Mouse (Mus musculus) hindbrain, embryonic 10.5 days (tissue): ENCODE data around the gene Col12a1. TPM values are rescaled to one million over a fixed set of nuclear protein-coding genes. Genes with fewer than 3 reads are reported as not detected.
A peak's percentile ranks its signal among the peaks of the same experiment; 100 is the strongest.
"Not testable (repeated sequence)": the region's sequence is repeated elsewhere in the genome, so short reads cannot be mapped to it uniquely, and the experiment has no call there.

Source experiments
- DNase-seq: peaks from one replicate; pipeline ENCODE4 v3.0.0-alpha.2; 2017; ENCODE audit warnings: low spot score
- H3K27ac ChIP-seq: fragments of 300-500 bp; sonication (generic); 2 replicates; pipeline ENCODE4 v1.5.1; 2016; ENCODE audit warnings: mild to moderate bottlenecking, moderate library complexity
- H3K27me3 ChIP-seq: fragments of 300-500 bp; sonication (generic); 2 replicates; pipeline ENCODE4 v1.6.1; 2016; ENCODE audit warnings: mild to moderate bottlenecking; ENCODE audit not compliant: poor library complexity, insufficient read depth, severe bottlenecking
- H3K36me3 ChIP-seq: fragments of 300-500 bp; sonication (generic); 2 replicates; pipeline ENCODE4 v1.6.1; 2016; ENCODE audit warnings: mild to moderate bottlenecking, moderate library complexity
- H3K4me1 ChIP-seq: fragments of 300-500 bp; sonication (generic); replicated peaks from 2 replicates; pipeline ENCODE4 v1.6.1; 2016; ENCODE audit warnings: mild to moderate bottlenecking
- H3K4me3 ChIP-seq: fragments of 300-500 bp; sonication (generic); 2 replicates; pipeline ENCODE4 v1.5.1; 2016; ENCODE audit warnings: mild to moderate bottlenecking, moderate library complexity
- H3K9me3 ChIP-seq: fragments of 300-500 bp; sonication (generic); 2 replicates; pipeline ENCODE4 v1.6.1; 2016; ENCODE audit warnings: mild to moderate bottlenecking, moderate library complexity
- WGBS: fragments of 180-500 bp; shearing (Covaris S2); methylation state at CpG from one replicate; pipeline ENCODE4 v1.1.7; 2016; 5-methylcytosine and 5-hydroxymethylcytosine counted together
- polyA plus RNA-seq: library from polyadenylated mRNA; unstranded; fragments of >200 nt; fragmentation: Nextera tagmentation; extraction: Ambion mirVana; gene quantifications from 2 replicates; pipeline ENCODE4 v1.2.1, GENCODE M21; 2016

The Col12a1 gene
- polyA plus RNA-seq, 1 experiment from 2014 or later: 9.0 TPM

DNA sequence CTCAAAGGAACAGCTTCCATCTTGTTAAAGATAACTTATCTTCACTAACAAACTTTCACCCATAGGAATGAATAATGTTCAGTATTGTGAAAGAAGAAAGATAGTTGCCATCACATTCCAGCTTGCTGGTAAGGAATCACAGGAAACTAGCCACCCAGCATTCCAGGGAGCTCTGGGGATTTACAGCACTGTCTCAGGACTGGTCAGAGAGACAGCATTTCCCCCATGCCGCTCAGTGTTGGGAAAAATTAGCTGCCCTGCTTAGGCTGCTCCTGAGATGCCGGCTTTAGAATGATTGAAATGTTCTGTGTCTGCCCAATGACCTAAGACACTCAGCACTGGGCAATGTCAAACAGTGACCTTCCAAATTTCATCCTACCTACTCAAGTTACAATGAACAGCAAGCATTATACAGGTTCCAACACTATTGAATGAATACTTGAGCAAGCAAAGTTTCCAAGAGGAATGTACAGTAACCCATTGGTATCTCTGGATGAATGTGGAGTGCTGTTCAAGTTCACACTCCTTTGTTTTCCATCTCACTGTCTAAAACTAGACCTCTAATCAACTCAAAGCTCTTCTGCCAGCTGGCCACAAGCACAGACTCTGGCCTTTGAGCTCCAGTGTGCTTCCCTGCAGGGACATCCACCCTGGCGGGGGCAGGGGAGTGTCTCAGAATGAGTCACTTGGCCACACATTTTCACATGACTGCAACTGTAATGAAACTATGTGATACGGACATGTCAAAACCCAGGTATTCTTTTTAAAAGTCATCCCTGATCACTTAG lies 38.0 kb downstream of the Col12a1 start:
- WGBS: 59% methylated on average over 4 of the region's 4 CpGs
- Histone ChIP-seq H3K9me3 (no peaks in the 10 kb centered on the region), H3K36me3 (no peaks in the 10 kb centered on the region), H3K27me3 (no peaks in the 10 kb centered on the region), H3K27ac (no peak overlapping the region), H3K4me1 (peaks cover 6% of the 10 kb centered on the region; the same call in 1 of the 2 replicates), H3K4me3 (no peak overlapping the region)
- DNase-seq: no peak

DNA sequence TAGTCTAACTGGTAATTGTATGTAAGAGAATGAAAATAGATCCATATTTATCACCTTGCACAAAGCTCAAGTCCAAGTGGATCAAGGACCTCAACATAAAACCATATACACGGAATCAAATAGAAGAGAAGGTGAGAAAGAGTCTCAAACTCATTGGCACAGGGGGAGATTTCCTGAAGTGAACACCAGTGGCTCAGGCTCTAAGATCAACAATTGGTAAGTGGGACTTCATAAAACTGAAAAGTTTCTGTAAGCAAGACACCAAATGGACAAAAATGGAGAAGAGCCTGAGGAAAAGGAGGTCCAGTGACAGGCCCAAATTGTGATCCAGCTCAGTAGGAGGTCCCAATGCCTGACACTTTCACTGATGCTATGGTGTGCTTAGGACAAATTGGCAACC lies 49.8 kb downstream of the Col12a1 start:
- not testable (repeated sequence) for H3K4me1 ChIP-seq, DNase-seq, H3K27ac ChIP-seq, H3K36me3 ChIP-seq, H3K9me3 ChIP-seq, H3K27me3 ChIP-seq, H3K4me3 ChIP-seq
- WGBS: 89% methylated on average over 1 of the region's 1 CpGs

- H3K4me3 ChIP-seq: no peak overlapping the region
- H3K9me3 ChIP-seq: no peaks in the 10 kb centered on the region
- H3K4me1 ChIP-seq: no peaks in the 10 kb centered on the region
- no peaks in the 10 kb centered on the region for H3K27me3 ChIP-seq
- 91% methylated on average over 16 of the region's 16 CpGs for WGBS
- DNase-seq: no peak
- H3K36me3 ChIP-seq: no peaks in the 10 kb centered on the region
- H3K27ac ChIP-seq: no peak overlapping the region
Measured at GRCm38 (mm10) chr9:79653327-79654150, 65.1 kb downstream of the Col12a1 start.

DNA sequence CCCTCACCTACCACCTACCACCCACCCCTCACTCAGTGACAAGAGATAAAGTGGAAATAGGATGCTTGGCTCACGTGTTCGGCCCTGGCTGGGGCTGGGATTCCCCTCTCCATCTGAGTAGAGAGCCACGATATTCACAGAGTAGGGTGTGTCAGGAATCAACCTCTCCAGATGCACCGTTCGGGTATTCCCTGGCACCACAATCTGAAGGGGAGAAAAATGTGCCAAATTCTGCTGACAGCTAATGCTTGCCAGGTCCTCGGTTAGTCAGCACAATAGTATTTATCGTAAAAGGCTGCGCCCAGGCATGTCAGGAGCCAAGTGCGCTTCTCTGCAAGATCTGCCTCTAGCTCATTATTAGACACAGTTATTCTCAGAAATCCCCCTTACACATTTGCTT lies 70.0 kb downstream of the Col12a1 start:
- no peaks in the 10 kb centered on the region for H3K9me3 ChIP-seq
- H3K36me3 ChIP-seq: no peaks in the 10 kb centered on the region
- H3K4me3 ChIP-seq: no peak overlapping the region
- no peak for DNase-seq
- no peaks in the 10 kb centered on the region for H3K4me1 ChIP-seq
- H3K27me3 ChIP-seq: no peaks in the 10 kb centered on the region
- H3K27ac ChIP-seq: no peak overlapping the region
- 89% methylated on average over 9 of the region's 9 CpGs for WGBS

DNA sequence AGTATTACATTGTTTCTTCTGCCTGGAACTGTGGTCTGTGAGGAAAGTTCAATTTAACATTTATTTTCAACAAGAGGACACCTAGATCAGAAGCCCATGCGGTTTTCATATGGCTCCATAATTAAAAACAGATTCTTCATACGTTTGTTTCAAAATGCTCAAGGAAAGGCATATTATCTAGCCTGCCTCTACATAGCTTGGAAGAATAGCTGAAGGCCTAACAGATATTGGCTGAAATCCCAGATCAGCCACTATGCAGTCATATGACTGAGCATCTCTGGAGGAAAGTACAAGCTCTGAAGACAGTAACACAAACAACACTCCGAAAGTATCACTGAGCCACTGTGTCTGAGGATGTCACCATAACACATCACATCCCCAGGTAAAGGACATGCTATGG lies 72.9 kb downstream of the Col12a1 start:
- no peak overlapping the region for H3K4me3 ChIP-seq
- no peaks in the 10 kb centered on the region for H3K9me3 ChIP-seq
- no peak for DNase-seq
- H3K27me3 ChIP-seq: no peaks in the 10 kb centered on the region
- H3K27ac ChIP-seq: no peak overlapping the region
- H3K36me3 ChIP-seq: no peaks in the 10 kb centered on the region
- WGBS: 75% methylated on average over 3 of the region's 3 CpGs
- H3K4me1 ChIP-seq: no peaks in the 10 kb centered on the region

DNA sequence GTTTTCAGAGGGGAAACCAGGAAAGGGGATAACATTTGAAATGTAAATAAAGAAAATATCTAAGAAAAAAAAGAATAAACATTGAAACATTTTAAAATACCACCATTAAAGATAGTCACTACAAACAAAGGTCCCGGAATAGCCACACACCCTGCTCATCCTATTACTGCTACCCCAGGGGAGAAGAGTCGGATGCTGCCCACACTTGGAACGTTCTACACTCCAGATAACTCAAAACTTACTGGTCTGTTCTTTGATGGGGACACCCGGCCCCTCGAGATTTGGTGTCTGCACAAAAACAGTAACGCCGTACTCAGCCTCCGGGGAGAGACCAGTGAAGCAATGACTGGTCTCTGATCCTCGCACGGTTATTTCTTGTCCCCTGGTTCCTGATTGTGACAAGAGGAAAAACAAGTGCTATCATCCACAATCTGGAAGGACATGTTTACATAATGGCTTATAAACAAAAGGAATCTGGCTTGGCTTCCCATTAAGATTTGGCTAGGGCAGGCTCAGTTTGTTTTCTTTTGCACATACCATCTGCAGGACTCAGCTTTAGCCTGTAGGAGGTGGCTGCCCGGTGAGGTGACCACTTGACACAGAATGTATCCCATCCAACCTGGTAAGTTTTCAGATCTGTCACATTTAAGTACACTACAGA lies 79.1 kb downstream of the Col12a1 start:
- no peak for DNase-seq
- no peak overlapping the region for H3K27ac ChIP-seq
- 72% methylated on average over 11 of the region's 11 CpGs for WGBS
- no peak overlapping the region for H3K4me3 ChIP-seq
- no peaks in the 10 kb centered on the region for H3K9me3 ChIP-seq
- H3K27me3 ChIP-seq: no peaks in the 10 kb centered on the region
- H3K4me1 ChIP-seq: no peaks in the 10 kb centered on the region
- no peaks in the 10 kb centered on the region for H3K36me3 ChIP-seq

- no peaks in the 10 kb centered on the region for H3K27me3 ChIP-seq
- DNase-seq: no peak
- whole genome bisulfite sequencing: 84% methylated on average over 4 of the region's 4 CpGs
- H3K4me3 ChIP-seq: no peak overlapping the region
- H3K4me1 ChIP-seq: no peaks in the 10 kb centered on the region
- no peaks in the 10 kb centered on the region for H3K36me3 ChIP-seq
- H3K9me3 ChIP-seq: no peaks in the 10 kb centered on the region
- no peak overlapping the region for H3K27ac ChIP-seq
Measured at GRCm38 (mm10) chr9:79637879-79638278, 80.8 kb downstream of the Col12a1 start.

GRCm38 (mm10) chr9:79634076-79634475 lies 84.6 kb downstream of the Col12a1 start:
- Histone ChIP-seq H3K36me3 (no peaks in the 10 kb centered on the region), H3K9me3 (no peaks in the 10 kb centered on the region), H3K27me3 (no peaks in the 10 kb centered on the region), H3K4me3 (no peak overlapping the region), H3K4me1 (no peaks in the 10 kb centered on the region), H3K27ac (no peak overlapping the region)
- WGBS: 96% methylated on average over 1 of the region's 1 CpGs
- DNase-seq: no peak

GRCm38 (mm10) chr9:79631186-79631585 lies 87.4 kb downstream of the Col12a1 start:
- Histone ChIP-seq H3K9me3 (no peaks in the 10 kb centered on the region), H3K27me3 (no peaks in the 10 kb centered on the region), H3K4me1 (no peaks in the 10 kb centered on the region), H3K36me3 (no peaks in the 10 kb centered on the region), H3K4me3 (no peak overlapping the region), H3K27ac (no peak overlapping the region)
- no peak for DNase-seq
- WGBS: 93% methylated on average over 7 of the region's 7 CpGs

DNA sequence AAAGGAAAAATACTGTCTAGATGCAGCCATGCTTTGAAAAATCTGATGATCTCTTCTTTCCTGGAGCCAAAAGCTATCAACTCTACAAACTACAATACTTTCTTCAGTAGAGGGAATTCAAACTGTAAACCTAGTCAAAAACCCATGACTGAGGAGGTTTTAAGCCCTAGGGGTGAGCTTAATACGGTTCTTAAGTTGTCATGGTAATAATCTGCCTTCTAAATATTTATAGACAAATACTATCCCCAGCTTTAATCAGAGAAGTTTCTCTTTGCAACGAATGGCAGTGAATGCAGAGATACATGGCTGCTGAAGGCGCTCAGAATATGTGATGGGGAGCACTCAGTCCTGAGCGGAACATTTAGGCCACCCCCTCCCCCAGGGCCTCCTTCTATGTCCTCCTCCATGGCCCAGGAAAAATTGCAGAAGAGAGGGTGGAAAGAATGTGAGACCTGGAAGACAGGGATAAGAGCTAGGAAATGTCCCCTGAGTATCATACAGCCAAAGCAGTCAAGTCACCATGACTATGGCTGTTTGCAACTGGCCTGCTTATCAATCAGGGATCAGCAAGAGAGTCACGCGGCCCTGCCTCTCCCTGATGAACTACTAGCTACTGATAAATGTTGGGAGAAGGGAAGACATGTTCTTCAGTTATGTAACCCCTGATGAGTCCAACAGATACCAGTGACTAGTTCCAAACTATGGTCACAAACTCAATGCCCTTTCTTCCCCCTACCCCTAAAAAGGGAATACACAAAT lies 99.6 kb downstream of the Col12a1 start:
- no peaks in the 10 kb centered on the region for H3K9me3 ChIP-seq
- WGBS: 89% methylated on average over 6 of the region's 6 CpGs
- peaks cover 4% of the 10 kb centered on the region; the same call in 1 of the 2 replicates for H3K4me1 ChIP-seq
- H3K27ac ChIP-seq: no peak overlapping the region
- no peaks in the 10 kb centered on the region for H3K27me3 ChIP-seq
- H3K36me3 ChIP-seq: no peaks in the 10 kb centered on the region
- H3K4me3 ChIP-seq: no peak overlapping the region
- DNase-seq: no peak

GRCm38 (mm10) chr9:79617336-79617735 lies 101.3 kb downstream of the Col12a1 start:
- Histone ChIP-seq H3K4me1 (peaks cover 4% of the 10 kb centered on the region; the same call in 1 of the 2 replicates), H3K27ac (no peak overlapping the region), H3K27me3 (no peaks in the 10 kb centered on the region), H3K9me3 (no peaks in the 10 kb centered on the region), H3K36me3 (no peaks in the 10 kb centered on the region), H3K4me3 (no peak overlapping the region)
- 38% methylated on average over 3 of the region's 3 CpGs for whole genome bisulfite sequencing
- peak; percentile 16 for DNase-seq

DNA sequence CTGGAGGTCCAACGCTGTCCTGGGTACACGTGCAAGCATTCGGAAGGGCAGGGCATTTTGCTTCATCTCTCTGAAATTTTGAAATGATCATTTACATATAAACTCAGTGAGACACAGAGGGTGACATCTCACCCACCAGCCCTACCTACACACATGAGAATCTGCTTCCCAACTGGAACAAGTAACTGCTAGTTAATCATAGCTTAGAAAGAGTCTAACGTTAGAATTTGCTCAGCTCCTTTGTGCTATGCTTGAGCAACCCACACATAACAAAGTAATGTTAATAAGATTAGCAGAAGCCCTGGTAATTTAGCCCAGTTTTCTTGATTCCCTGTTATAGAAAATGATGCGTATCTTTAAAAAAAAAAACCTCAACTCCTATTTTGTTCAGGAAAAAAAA lies 102.6 kb downstream of the Col12a1 start:
- peaks cover 4% of the 10 kb centered on the region; the same call in 1 of the 2 replicates for H3K4me1 ChIP-seq
- no peak overlapping the region for H3K27ac ChIP-seq
- no peaks in the 10 kb centered on the region for H3K36me3 ChIP-seq
- 86% methylated on average over 5 of the region's 5 CpGs for WGBS
- H3K4me3 ChIP-seq: no peak overlapping the region
- no peaks in the 10 kb centered on the region for H3K9me3 ChIP-seq
- H3K27me3 ChIP-seq: no peaks in the 10 kb centered on the region
- no peak for DNase-seq
